Mouse (Mus musculus): ENCODE data around the gene Gjc3.
"Not testable (repeated sequence)": the region's sequence is repeated elsewhere in the genome, so short reads cannot be mapped to it uniquely, and the experiment has no call there.

Gene Gjc3

GRCm38 (mm10) chr5:137962945-137963344 lies at the start of gene Gjc3:
TSS of gene Gjc3 (minus strand) at chr5:137963098.
- DNase-seq (ENCODE audit: low spot score in 2 of 2), result no peak

- no peak for DNase-seq (ENCODE audit: low spot score in 2 of 2)
These were observed 49.5 kb upstream of the Gjc3 start for GRCm38 (mm10) chr5:138012382-138012781.

GRCm38 (mm10) chr5:138009437-138009836 lies 46.5 kb upstream of the Gjc3 start:
- no peak for DNase-seq (ENCODE audit: low spot score in 2 of 2)

- DNase-seq (ENCODE audit: low spot score in 2 of 2), result no peak
These were observed 23.5 kb upstream of the Gjc3 start for GRCm38 (mm10) chr5:137986351-137986750.

GRCm38 (mm10) chr5:137981300-137981699 lies 18.4 kb upstream of the Gjc3 start, which contains the start of gene Azgp1:
TSS of gene Azgp1 (plus strand) at chr5:137981520.
- no peak for DNase-seq (ENCODE audit: low spot score in 2 of 2)

- DNase-seq (ENCODE audit: low spot score in 2 of 2), result no peak
These were observed 16.2 kb upstream of the Gjc3 start for GRCm38 (mm10) chr5:137979081-137979480.

GRCm38 (mm10) chr5:137977291-137977690 lies 14.4 kb upstream of the Gjc3 start:
- DNase-seq (ENCODE audit: low spot score in 2 of 2), result no peak

GRCm38 (mm10) chr5:137975434-137975833 lies 12.5 kb upstream of the Gjc3 start:
- no peak for DNase-seq (ENCODE audit: low spot score in 2 of 2)

- DNase-seq (ENCODE audit: low spot score in 2 of 2), result no peak
These were observed 11.8 kb upstream of the Gjc3 start for GRCm38 (mm10) chr5:137974724-137975123.

GRCm38 (mm10) chr5:137973738-137974137 lies 10.8 kb upstream of the Gjc3 start:
- DNase-seq (ENCODE audit: low spot score in 2 of 2), result no peak

GRCm38 (mm10) chr5:137973161-137973560 lies 10.3 kb upstream of the Gjc3 start:
- no peak for DNase-seq (ENCODE audit: low spot score in 2 of 2)

- DNase-seq (ENCODE audit: low spot score in 2 of 2), result no peak
These were observed 3.6 kb upstream of the Gjc3 start for GRCm38 (mm10) chr5:137966492-137966891.

GRCm38 (mm10) chr5:137956404-137956803 lies 6.5 kb downstream of the Gjc3 start:
- no peak for DNase-seq (ENCODE audit: low spot score in 2 of 2)

GRCm38 (mm10) chr5:137951218-137951617 lies 11.7 kb downstream of the Gjc3 start:
- DNase-seq (ENCODE audit: low spot score in 2 of 2), result no peak

- DNase-seq (ENCODE audit: low spot score in 2 of 2), result no peak
These were observed 15.6 kb downstream of the Gjc3 start for GRCm38 (mm10) chr5:137947303-137947702.

GRCm38 (mm10) chr5:137943133-137943532 lies 19.8 kb downstream of the Gjc3 start:
- no peak for DNase-seq (ENCODE audit: low spot score in 2 of 2)

GRCm38 (mm10) chr5:137940948-137941347 lies 21.9 kb downstream of the Gjc3 start:
- no peak for DNase-seq (ENCODE audit: low spot score in 2 of 2)

- DNase-seq (ENCODE audit: low spot score in 2 of 2), result no peak
These were observed 25.7 kb downstream of the Gjc3 start for GRCm38 (mm10) chr5:137937238-137937637.

GRCm38 (mm10) chr5:137936486-137936885 lies 26.4 kb downstream of the Gjc3 start:
- no peak for DNase-seq (ENCODE audit: low spot score in 2 of 2)

- not testable (repeated sequence) for DNase-seq (ENCODE audit: low spot score in 2 of 2)
These were observed 29.0 kb downstream of the Gjc3 start for GRCm38 (mm10) chr5:137933934-137934333.

GRCm38 (mm10) chr5:137928439-137928838 lies 34.5 kb downstream of the Gjc3 start:
- DNase-seq (ENCODE audit: low spot score in 2 of 2), result no peak

GRCm38 (mm10) chr5:137922171-137922570 lies 40.7 kb downstream of the Gjc3 start:
- DNase-seq (ENCODE audit: low spot score in 2 of 2), result no peak

- DNase-seq (ENCODE audit: low spot score in 2 of 2), result no peak
These were observed 41.4 kb downstream of the Gjc3 start, which contains the start of gene Cyp3a13 for GRCm38 (mm10) chr5:137921532-137921931. TSS of gene Cyp3a13 (minus strand) at chr5:137921619.

GRCm38 (mm10) chr5:137915550-137915949 lies 47.3 kb downstream of the Gjc3 start:
- DNase-seq (ENCODE audit: low spot score in 2 of 2), result no peak
